Mouse (Mus musculus): ENCODE measurements around the gene Camk2n1.

- TF ChIP-seq CTCF (conservative IDR thresholded peaks at IDR 0.05; ENCODE audit: insufficient read depth, insufficient read length, low read depth, low read length) = no peak
- TF ChIP-seq POLR2A (IDR thresholded peaks at IDR 0.05; ENCODE audit: low read depth, low read length) = no peak
These were observed 26.8 kb downstream of the Camk2n1 start for GRCm38 (mm10) chr4:138480962-138481361.
